Comparison of ENCODE assay signal across 15 mouse cellular contexts in the genomic region with DNA sequence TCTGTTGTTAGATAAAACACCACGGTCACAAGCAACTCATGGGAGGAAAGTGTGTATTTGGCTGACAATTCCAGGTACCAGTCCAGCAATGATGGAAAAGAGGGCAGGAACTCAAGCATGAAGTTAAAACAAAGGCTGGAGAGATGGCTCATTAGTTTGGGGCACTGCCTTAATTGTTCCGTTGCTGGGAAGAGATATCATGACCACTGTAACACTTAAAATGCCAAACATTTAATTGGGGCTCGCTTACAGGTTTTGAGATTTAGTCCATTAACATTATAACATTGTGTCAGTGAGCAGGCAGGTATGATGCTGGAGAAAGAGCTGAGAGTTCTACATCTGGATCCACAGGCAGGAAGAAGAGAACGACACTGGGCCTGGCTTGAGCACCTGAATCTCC.
"Had no signal": no experiment of that assay in that cellular context is flagged by ENCODE, and none has a peak within 500 bp of the region (broad histone marks: within the 10 kb centered on the region; RNA-seq: fewer than 3 reads in every experiment).

No protein-coding gene starts in this region.

- H3K4me1 ChIP-seq: neural tube, embryonic 15.5 days; stomach, embryonic 15.5 days had no signal

- H3K27ac ChIP-seq: neural tube, embryonic 15.5 days; stomach, embryonic 15.5 days; stomach, postnatal 0 days had no signal

- H3K4me2 ChIP-seq: neural tube, embryonic 15.5 days; stomach, embryonic 15.5 days had no signal

- DNase-seq: retina, postnatal 1 day; right cerebral cortex, adult 18-20 months; right cerebral cortex, postnatal 14 days; right cerebral cortex, postnatal 25 days; right cerebral cortex, postnatal 4 days; spleen, adult 18-20 months; thymus, adult 18-20 months; thymus, adult 2 months; thymus, postnatal 14 days; thymus, postnatal 25 days; thymus, postnatal 36 days; thymus, postnatal 4 days had no signal

- H3K9me3 ChIP-seq: neural tube, embryonic 15.5 days; stomach, embryonic 15.5 days had no signal

- H3K9ac ChIP-seq: neural tube, embryonic 15.5 days; stomach, embryonic 15.5 days had no signal

- H3K36me3 ChIP-seq: neural tube, embryonic 15.5 days; stomach, embryonic 15.5 days had no signal

- H3K4me3 ChIP-seq: neural tube, embryonic 15.5 days; stomach, embryonic 15.5 days had no signal

- H3K27me3 ChIP-seq: neural tube, embryonic 15.5 days; stomach, embryonic 15.5 days had no signal
